Mouse (Mus musculus): ENCODE data around the gene Snapc4.

Gene Snapc4

DNA sequence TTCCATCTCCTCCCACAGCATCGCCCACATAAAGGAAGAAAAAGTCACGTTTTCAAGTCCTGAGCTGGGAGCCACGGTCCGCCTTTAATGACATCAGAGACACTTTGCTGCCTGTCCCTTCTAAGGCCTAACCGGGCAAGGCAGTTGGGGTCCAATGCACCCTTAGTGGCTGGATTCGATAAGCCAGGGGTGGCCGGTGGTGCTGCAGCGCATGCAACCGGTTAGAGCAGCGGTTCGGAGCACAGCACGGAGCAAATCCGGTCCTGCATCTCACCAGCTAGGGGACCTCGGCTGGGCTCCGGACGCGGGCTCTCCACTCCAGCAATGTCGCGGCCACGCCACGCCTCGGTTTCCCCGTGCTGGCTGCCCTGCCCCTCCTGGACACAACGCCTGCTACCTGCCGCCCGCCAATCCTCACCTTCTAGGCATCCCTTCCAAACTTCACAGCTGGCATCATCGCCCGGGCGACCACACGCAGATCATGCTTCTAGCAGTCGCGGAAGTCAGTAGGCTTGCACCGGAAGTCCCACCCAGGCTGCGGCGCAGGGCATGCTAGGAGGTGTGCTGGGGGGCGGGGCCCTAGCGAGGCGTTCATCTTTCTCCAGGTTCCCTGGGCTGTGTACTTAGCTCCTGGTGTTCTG is at the start of gene Snapc4:
TSS of gene Snapc4 (minus strand) at position 523 of the 641 bp plus-strand sequence.
- peak; percentile 75 to 80 for DNase-seq (ENCODE audit: low spot score in 2 of 2)

DNA sequence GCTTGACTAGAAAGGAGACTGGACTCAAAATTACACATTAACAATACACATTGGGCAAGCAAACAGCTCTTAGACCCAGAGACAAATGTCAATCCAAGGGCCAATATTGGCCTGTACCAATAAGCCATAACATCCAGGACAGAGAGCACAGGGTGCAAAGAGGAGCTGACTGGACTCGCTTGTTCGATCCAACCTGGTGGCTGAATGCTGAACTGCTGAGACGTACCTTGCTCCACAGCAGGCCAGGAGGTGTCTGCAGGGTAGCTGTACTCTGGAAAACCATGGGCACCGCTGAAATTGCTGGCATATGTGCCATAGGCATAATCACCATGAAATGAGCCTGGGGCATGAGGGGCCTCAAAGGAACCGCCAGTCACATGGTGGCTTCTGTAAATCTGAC is 49.4 kb upstream of the Snapc4 start:
- DNase-seq (ENCODE audit: low spot score in 2 of 2) = no peak

DNA sequence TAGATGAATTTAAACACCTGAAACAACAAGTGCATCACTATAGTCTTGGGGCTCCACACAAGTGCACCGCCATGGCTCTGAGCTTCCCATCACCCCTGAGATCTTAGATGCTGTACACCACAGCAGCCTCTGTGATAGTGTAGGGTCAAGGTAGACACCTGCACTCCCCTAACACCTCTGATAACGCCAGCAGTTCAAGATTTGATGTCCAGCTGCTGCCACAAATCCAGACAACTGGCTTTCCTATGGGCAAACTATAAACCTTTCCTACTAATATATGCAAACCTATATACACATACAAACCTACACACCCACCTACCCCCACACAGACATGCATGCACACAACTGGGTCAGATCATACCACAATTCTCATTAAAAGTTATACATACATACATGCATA is 44.1 kb upstream of the Snapc4 start:
- DNase-seq (ENCODE audit: low spot score in 2 of 2) = no peak

- DNase-seq (ENCODE audit: low spot score in 2 of 2) = no peak
Observed at GRCm38 (mm10) chr2:26423086-26423485, 42.6 kb upstream of the Snapc4 start.

- DNase-seq (ENCODE audit: low spot score in 2 of 2) = no peak
Observed at GRCm38 (mm10) chr2:26421969-26422368, 41.5 kb upstream of the Snapc4 start.

DNA sequence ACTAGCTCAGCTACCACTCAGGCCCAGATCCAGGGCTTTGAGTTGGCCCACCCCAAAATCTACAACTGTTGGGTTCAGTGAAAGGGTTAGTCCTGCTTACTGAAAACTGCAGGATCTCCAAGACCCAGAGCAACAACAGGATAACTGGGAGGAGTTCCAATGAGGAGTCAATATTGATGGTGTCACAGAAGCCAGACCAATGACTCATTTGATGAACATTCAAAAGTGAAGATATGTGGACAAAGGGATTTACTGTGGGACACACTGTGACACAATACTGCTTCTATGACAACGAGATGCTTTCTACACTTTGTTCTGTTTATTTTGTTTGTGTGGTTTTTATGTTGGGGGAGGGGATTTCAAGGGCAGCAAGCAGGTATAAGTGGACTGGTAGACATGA is 37.7 kb upstream of the Snapc4 start:
- DNase-seq (ENCODE audit: low spot score in 2 of 2) = no peak

- no peak for DNase-seq (ENCODE audit: low spot score in 2 of 2)
Observed at GRCm38 (mm10) chr2:26417066-26417465, 36.6 kb upstream of the Snapc4 start.

DNA sequence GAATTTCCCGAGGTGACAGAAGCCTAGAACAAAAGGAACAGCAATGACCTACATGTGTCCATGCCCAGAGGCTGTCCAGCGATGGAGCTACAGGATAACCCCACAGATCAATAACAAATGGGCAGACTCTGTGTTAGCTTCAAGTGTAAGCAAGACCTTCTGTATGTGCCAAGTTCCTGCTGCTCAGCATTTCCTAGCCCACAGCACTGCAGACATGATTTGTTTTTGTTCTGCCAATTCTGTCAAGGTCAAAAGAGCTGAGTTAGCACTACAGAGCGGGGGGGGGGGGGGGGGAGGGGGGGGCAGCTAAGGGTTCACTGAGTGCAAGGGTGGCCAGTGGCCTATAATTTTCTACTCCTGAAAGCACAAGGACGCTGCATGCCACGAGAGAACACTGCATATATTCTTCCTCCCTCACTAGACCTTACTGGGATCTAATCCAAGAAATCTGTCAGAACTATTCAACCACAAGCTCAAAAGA is 30.5 kb upstream of the Snapc4 start:
- DNase-seq (ENCODE audit: low spot score in 2 of 2) = no peak

- no peak for DNase-seq (ENCODE audit: low spot score in 2 of 2)
Observed at GRCm38 (mm10) chr2:26410091-26410490, 29.6 kb upstream of the Snapc4 start.

GRCm38 (mm10) chr2:26409362-26409761 is 28.9 kb upstream of the Snapc4 start:
- DNase-seq (ENCODE audit: low spot score in 2 of 2) = no peak

GRCm38 (mm10) chr2:26408515-26409356 is 28.3 kb upstream of the Snapc4 start, which contains the start of gene Inpp5e:
Gene Inpp5e, minus strand, starts transcription at chr2:26409203.
- DNase-seq (ENCODE audit: low spot score in 2 of 2) = peak; percentile 95

- no peak for DNase-seq (ENCODE audit: low spot score in 2 of 2)
Observed at GRCm38 (mm10) chr2:26403306-26403705, 22.9 kb upstream of the Snapc4 start.

GRCm38 (mm10) chr2:26402265-26402664 is 21.8 kb upstream of the Snapc4 start:
- no peak for DNase-seq (ENCODE audit: low spot score in 2 of 2)

DNA sequence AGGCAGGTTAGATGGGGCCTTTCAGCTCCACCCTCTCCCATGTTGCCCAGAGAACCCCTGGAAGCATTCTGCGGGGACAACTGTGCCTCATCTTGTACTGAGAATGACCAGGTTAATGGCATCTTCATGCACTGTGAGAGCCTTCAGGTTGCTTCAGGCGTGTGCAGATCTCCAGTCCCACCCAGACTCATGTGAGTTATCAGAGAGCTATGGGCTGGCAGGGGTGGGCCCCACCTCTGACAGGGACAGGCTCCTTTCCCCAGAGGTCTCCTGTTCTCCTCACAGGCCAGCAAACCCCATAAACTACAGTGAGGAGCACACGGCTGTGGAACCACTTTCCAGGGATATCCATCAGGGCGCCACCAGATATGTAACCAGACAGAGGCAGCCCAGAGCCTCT is 20.6 kb upstream of the Snapc4 start:
- no peak for DNase-seq (ENCODE audit: low spot score in 2 of 2)

DNA sequence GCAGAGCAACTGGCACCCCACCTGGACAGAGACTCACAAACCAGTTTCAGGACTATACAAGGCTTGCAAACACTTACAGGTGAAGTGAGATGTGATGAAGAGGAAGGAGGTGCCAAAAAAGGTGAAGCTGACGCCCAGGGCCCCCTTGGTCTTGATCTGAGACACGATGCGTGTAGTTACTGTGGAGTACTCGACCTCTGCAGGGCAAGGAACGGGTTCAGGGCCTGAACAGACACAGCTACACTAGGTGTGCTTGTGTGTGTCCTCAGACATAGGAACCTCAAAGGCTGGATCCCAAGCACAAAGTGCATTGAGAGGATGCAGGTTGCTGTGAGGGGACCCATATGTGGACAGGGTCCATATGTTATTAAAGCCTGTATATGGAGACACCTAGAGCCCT is 19.8 kb upstream of the Snapc4 start:
- DNase-seq (ENCODE audit: low spot score in 2 of 2) = no peak

DNA sequence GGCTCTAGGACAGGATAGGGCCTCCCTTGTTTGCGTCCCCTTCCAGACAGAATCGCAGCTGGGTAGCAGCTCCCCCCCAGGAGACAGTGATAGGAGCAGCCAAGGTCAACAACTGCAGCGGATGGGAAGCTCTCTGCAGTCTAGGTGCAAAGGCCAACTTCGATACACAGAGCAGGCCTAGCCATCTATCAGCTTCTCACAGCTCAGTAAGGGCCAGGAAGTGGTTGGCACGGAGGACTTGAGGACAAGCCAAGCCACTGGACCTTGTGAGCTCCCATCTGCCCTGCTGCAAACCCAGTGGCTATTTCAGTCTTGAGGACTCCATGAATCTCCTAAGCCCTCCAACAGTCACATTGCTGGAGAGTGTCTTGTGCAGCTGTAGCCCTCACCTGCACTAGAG is 19.2 kb upstream of the Snapc4 start:
- DNase-seq (ENCODE audit: low spot score in 2 of 2) = no peak

DNA sequence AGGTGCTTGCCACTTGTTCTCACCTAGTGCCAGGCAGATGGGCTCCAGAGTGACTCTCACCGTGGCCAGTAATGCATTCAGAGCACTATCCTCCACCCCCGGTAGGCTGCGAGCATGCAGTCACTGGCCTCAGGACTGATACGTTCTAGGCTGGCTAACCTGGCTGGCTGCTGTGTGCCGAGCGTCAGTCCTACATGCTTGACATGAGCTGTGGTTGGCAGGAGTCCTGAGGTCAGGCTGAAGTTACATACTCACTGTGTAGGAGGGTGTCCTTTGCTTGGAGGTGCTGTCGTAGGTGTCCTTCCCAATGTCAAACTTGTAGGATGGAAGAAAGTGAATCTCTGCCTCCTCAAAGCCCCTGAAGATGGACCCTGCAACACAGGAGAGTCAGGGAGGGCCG is 18.5 kb upstream of the Snapc4 start:
- DNase-seq (ENCODE audit: low spot score in 2 of 2) = no peak

DNA sequence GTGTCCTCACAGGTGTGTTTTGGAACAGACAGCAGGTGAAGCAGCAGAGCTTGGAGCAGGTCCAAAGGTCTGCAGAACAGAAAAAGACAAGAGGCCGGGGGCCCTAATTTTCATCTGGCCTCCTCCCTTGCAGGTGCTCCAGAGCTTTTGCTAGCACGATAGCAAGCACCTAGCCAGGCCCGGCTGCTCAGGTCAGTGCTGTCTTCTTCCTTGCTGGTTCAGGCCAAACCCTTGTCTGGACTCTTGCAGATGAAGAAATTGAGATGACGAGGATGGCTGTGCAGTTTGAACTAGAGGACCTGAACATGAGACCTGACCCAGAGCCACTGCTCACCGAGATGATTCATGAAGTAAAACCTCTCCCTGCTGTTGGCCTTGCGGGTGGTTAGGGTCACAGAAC is 11.2 kb upstream of the Snapc4 start:
- no peak for DNase-seq (ENCODE audit: low spot score in 2 of 2)

DNA sequence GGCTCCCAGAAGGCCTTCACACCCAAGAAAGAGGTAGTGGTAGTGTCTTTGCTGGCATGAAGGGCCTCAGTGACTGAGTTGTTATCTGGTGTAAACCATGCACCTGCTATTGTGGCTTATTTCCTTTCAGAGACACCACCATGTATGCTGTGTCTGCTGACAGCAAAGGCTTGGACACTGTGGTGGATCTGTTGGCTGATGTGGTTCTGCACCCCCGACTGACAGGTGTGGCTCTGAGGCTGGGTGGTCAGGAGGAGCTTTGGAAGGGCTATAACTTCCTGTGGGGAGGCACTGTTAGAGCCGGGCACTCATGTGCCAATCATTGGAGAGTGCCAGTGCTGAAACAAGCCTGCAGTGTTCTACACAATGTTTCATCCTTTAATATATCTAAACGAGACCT is 10.5 kb upstream of the Snapc4 start:
- no peak for DNase-seq (ENCODE audit: low spot score in 2 of 2)

DNA sequence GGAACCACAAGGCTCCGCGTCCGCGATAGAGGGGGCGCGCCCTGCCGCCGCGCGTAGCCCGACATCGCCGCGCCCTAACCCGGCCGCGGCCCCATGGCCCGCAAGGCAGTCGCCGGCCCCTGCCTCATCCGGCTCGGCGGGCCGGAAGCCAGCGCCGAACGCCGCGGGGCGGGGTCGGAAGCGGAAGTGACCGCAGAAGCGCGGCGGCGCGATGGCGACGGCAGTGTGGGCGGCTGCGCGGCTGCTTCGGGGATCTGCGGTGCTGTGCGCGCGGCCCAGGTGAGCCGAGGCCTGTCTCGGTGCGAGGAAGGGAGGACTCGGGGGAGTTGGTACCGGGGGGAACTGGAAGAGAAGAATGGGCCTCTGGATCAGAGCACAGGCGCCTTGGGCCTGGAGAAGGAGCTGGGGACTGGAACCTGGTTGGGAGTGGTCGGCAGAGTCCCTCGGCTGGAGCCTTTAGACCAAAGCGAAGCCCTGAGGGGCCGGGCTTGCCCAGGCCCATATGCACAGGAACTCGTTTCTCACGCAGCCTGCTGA is 8.8 kb upstream of the Snapc4 start, which contains the start of the genes Entr1 and Pmpca:
TSS of gene Entr1 (minus strand) at position 163 of the 537 bp plus-strand sequence.
TSS of gene Pmpca (plus strand) at position 186 of the 537 bp plus-strand sequence.
- DNase-seq (ENCODE audit: low spot score in 2 of 2) = peak; percentile 74 to 80

DNA sequence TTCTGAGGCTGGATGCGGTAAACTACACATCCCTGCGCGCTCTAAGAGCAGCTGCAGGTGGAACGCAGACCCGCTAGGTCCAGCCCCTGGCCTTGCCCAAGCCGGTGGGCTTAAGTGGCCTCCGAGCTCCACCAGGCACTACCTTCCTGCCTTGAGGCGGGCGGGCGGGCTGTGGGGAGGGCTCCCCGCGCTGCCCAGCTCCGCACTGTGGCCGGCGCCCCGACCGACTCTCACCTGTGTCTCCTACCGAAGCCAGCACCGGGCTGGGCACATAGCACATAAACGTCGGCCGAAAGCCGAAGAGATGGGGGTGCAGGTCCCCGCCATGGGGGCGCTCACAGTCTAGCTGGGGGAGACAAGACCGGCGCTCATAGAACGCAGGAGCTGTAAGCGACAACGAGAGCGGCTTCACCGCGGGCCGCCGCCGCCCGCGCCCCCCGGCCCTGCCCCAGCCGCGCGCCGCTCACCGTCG is 8.3 kb upstream of the Snapc4 start:
- DNase-seq (ENCODE audit: low spot score in 2 of 2) = no peak

- DNase-seq (ENCODE audit: low spot score in 2 of 2) = peak in 1 of 2 experiments; percentile 23
Observed at GRCm38 (mm10) chr2:26387713-26388112, 7.3 kb upstream of the Snapc4 start.

Measured in natural killer cell, adult 2 months (primary cell).